In genomic region chr17:79230653-79231489, GRCm38 (mm10) we compare ENCODE assay signal across 9 mouse cellular contexts.
DNase-seq lines count a peak whose midpoint lies in the region; ATAC-seq and TF ChIP-seq lines count a peak whose summit lies in the region.
"Had no signal": no experiment of that assay in that cellular context is flagged by ENCODE, and none has a peak within 500 bp of the region (broad histone marks: within the 10 kb centered on the region; RNA-seq: fewer than 3 reads in every experiment).

No protein-coding gene starts in this region.

- H3K9me3 ChIP-seq in kidney, embryonic 16.5 days (ENCODE audit: low read length): no peaks in the 10 kb centered on the region
- no peaks in the 10 kb centered on the region for H3K9me3 ChIP-seq in forebrain, embryonic 14.5 days (replicated peaks; ENCODE audit: control insufficient read depth, low read length)
- H3K9me3 ChIP-seq: embryonic facial prominence, embryonic 12.5 days had no signal

- intact Hi-C loops in gastrocnemius, adult 2 months (cut with DNase I): no loop called here

- WGBS in kidney, embryonic 16.5 days: 57% methylated on average over 25 of the region's 25 CpGs
- 33% methylated on average over 25 of the region's 25 CpGs for WGBS in forebrain, embryonic 14.5 days
- 19% methylated on average over 25 of the region's 25 CpGs for WGBS in olfactory bulb, adult 2 months

- no peak overlapping the region for H3K9ac ChIP-seq in kidney, embryonic 16.5 days (replicated peaks; ENCODE audit: low read length)
- H3K9ac ChIP-seq in forebrain, embryonic 14.5 days (ENCODE audit: low read length): no peak overlapping the region; the same call in 1 of the 2 replicates
- H3K9ac ChIP-seq: embryonic facial prominence, embryonic 12.5 days had no signal

- H3K4me3 ChIP-seq in kidney, embryonic 16.5 days (ENCODE audit: low read length): no peak overlapping the region
- 0 out of 2 replicates have a peak overlapping the region, but pooled peaks have one; percentile 7 for H3K4me3 ChIP-seq in forebrain, embryonic 14.5 days (ENCODE audit: low read depth, low read length)
- H3K4me3 ChIP-seq in olfactory bulb, adult 2 months (ENCODE audit: insufficient read depth, low read depth, low read length): no peak overlapping the region
- no peak overlapping the region for H3K4me3 ChIP-seq in gastrocnemius, adult 2 months
- H3K4me3 ChIP-seq: embryonic facial prominence, embryonic 12.5 days had no signal

- H3K4me2 ChIP-seq in kidney, embryonic 16.5 days (replicated peaks; ENCODE audit: low read depth, low read length): peak overlapping the region; percentile 20; the same call in 1 of the 2 replicates
- peak overlapping the region; percentile 43 for H3K4me2 ChIP-seq in forebrain, embryonic 14.5 days (ENCODE audit: low read length)
- H3K4me2 ChIP-seq: embryonic facial prominence, embryonic 12.5 days had no signal

- H3K4me1 ChIP-seq in kidney, embryonic 16.5 days (ENCODE audit: insufficient read depth, low read length): no peaks in the 10 kb centered on the region
- H3K4me1 ChIP-seq in forebrain, embryonic 14.5 days (ENCODE audit: control insufficient read depth, insufficient read depth, low read length): peaks cover 7% of the 10 kb centered on the region
- no peaks in the 10 kb centered on the region for H3K4me1 ChIP-seq in olfactory bulb, adult 2 months (ENCODE audit: control insufficient read depth, insufficient read depth, low read length)
- H3K4me1 ChIP-seq: embryonic facial prominence, embryonic 12.5 days had no signal

- DNase-seq in kidney, postnatal 25 days: no peak
- peak; percentile 80 for DNase-seq in forebrain, embryonic 14.5 days (ENCODE audit: low spot score)
- DNase-seq in left cerebral cortex, adult 18-20 months (ENCODE audit: low spot score in 2 of 2): peak; percentile 36 to 57
- no peak for DNase-seq in gastrocnemius, adult 2 months
- no peak for DNase-seq in thymus, adult 18-20 months
- DNase-seq in kidney, postnatal 10 days: no peak

- no peaks in the 10 kb centered on the region for H3K36me3 ChIP-seq in kidney, embryonic 16.5 days (ENCODE audit: insufficient read depth, low read length)
- H3K36me3 ChIP-seq in forebrain, embryonic 14.5 days (ENCODE audit: control insufficient read depth, insufficient read depth, low read length): no peaks in the 10 kb centered on the region
- H3K36me3 ChIP-seq: embryonic facial prominence, embryonic 12.5 days had no signal

- no peak for TF ChIP-seq CTCF in olfactory bulb, adult 2 months (IDR thresholded peaks at IDR 0.05; ENCODE audit: insufficient read depth, low read depth, low read length)
- no peak for TF ChIP-seq CTCF in gastrocnemius, adult 2 months (IDR thresholded peaks at IDR 0.05)

- no peak for ATAC-seq in kidney, embryonic 16.5 days (ENCODE audit: low FRiP score, low TSS enrichment)
- peak; percentile 87 for ATAC-seq in forebrain, embryonic 14.5 days

- H3K27me3 ChIP-seq in kidney, embryonic 16.5 days (ENCODE audit: insufficient read depth, low read length): no peaks in the 10 kb centered on the region
- no peaks in the 10 kb centered on the region for H3K27me3 ChIP-seq in forebrain, embryonic 14.5 days (replicated peaks; ENCODE audit: control insufficient read depth, insufficient read depth, low read length)
- H3K27me3 ChIP-seq: embryonic facial prominence, embryonic 12.5 days had no signal

- no peak overlapping the region for H3K27ac ChIP-seq in kidney, embryonic 16.5 days (ENCODE audit: low read length)
- H3K27ac ChIP-seq in forebrain, embryonic 14.5 days (ENCODE audit: low read depth, low read length): no peak overlapping the region
- H3K27ac ChIP-seq in olfactory bulb, adult 2 months (ENCODE audit: insufficient read depth, low read depth, low read length): peak overlapping the region; percentile 41; the same call in 1 of the 2 replicates
- H3K27ac ChIP-seq in gastrocnemius, adult 2 months: no peak overlapping the region
- H3K27ac ChIP-seq: embryonic facial prominence, embryonic 12.5 days had no signal

- no peak for TF ChIP-seq POLR2A in olfactory bulb, adult 2 months (IDR thresholded peaks at IDR 0.05; ENCODE audit: insufficient read depth, low read depth, low read length)

Comparison
In these comparisons a context has a peak if more than half of its experiments do, and no peak if none do; other contexts are left out.
1. DNase-seq: peak in forebrain, embryonic 14.5 days (single experiment) and left cerebral cortex, adult 18-20 months (2 of 2); none in kidney, postnatal 25 days (0 of 2), gastrocnemius, adult 2 months (single experiment), thymus, adult 18-20 months (0 of 2) and kidney, postnatal 10 days (single experiment).